Mouse (Mus musculus): ENCODE data around the gene Usp39. TPM values are rescaled to one million over a fixed set of nuclear protein-coding genes. Genes with fewer than 3 reads are reported as not detected.

The Usp39 gene
- total RNA-seq, 2 experiments from 2014 or later: 32.3 to 34.8 TPM

DNA sequence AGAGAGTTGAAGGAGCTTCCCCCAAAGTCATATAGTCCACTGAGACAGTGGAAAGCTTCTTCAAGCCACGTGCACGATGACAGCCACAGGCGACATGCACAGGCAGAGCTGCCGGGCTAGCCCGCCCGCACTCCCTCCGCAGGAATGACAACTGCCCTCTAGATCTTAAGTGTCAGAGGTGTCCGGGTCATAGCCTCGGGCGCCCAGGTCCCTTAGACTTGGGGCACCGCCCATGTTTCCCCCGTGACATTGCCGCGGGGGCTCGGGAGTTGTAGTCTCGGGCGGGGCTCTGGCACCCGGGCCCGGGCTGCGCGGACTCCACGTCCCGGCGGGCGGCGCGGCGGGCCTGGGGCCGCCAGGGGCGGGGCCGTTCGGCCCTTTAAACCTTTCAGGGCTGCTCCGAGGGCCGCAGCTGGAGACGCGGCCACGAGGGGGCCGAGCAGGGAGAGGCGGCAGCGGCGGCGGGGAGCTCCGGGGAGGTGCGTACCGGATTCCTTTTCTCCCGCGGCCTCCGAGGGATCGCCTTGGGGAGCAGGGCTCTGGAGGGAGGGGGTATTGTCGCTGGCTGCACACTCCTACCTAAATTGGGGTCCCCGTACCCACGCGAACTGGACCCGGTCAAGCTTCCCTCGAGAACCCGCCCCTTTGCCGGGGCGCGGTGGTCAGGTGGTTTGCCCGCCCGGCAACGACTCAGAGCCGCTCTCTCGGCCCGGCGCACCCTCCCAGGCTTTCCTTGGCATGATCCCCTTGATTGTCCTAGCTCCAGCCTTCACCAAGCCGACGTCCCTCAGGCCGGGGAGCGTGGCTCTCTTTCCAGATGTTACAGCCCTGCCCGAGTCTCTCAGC, 10.3 kb upstream of the Usp39 start, which contains the start of gene Tmem150a:
Gene Tmem150a (plus strand): TSS at position 382 of the 846 bp plus-strand sequence.
- intact Hi-C loops (cut with DNase I): no loop called here
- DNase-seq (ENCODE audit: low spot score in 2 of 2): peak; percentile 70

DNA sequence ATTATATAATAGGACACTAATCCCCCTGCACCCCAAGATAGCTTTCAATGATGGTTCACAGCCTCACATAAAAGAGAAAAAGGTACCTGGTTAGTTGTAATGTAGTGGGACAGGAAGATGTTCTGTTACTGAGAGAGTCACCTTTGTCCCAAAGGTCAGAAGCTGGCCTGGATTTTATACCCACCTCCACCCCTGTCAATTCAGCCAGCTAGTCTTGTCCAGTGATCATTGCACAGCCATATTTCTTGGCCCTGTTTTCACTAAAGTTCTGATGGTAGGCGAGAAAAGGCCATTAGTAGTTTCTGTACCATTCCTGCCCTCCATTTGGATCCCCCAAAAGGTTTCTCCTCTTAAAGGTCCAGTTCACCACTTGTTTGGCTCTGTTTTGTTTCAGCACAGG, 9.0 kb upstream of the Usp39 start:
- intact Hi-C loops (cut with DNase I): no loop called here
- DNase-seq (ENCODE audit: low spot score in 2 of 2): no peak

DNA sequence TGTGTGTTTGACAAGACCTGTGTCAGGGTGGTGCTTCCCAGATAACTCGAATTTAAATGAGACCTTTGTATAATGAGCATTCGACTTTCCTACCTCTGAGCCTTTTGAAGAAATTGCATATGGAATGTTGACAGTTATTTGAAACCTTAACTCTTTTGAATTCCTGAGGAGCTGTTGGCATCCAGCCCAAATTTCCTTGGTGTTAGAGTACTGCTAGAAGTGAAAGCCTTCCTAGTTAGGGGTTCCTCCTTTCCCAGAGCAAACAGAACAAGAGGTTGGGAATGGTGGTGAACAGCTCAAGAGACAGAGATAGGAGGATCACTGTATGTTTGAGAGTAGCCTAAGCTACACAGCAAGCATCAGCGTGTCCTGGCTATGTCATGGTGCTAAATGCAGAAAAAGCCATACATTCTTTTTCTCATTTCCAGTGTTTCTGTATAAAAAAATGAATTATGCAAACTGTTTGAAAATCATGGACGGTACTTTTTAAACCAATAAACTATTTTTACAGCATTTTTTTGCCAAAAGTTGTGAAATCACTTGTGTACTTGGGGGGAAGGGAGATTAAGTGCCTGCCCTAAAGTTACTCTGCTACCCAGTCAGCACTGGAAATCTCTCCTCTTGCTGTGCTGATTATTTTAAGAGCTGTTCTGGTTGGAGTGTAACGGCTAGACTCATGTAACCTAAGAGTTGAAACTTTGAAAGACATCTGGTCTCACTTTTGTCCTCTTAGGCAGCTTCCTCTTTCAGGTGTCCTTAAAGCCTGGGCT, 7.8 kb upstream of the Usp39 start:
- intact Hi-C loops (cut with DNase I): no loop called here
- DNase-seq (ENCODE audit: low spot score in 2 of 2): peak in 1 of 2 experiments; percentile 67

DNA sequence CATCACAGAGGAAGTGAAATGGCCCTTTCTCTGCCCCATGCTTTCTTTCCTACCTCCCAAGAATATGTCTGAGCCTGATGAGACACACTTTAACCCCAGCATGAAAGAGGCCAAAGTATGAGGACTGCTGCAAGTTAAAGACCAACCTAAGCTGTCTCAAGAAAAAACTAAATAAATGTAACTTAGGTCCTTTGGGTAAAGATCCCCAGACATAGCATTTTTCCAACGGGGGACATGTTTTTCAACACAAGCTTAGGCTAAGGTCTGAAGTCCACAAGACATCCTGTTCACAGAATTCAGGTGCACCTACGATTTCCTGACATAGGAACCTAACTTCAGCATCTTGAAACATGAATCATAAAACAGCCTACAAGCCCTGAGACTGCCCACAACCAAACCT, 5.2 kb upstream of the Usp39 start:
- intact Hi-C loops (cut with DNase I): no loop called here
- DNase-seq (ENCODE audit: low spot score in 2 of 2): no peak

DNA sequence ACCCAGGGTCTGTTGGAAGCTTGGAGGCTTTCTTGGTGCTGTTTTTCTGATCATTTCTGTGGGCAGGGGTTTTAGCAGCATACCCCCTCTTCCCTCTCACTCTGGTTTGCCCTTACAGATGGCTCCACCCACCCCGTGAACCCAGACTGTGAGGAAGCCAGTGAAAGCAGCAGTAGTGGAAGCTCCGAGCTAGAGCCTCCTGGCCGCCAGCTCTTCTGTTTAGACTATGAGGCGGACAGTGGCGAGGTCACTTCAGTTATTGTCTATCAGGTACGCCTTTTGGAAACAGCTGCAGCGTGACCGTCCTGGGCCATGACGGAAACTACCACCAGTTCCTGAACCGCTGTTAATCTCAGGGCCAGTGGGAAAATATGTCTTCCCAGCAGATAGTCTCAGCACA, 3.4 kb upstream of the Usp39 start:
- DNase-seq (ENCODE audit: low spot score in 2 of 2): no peak
- intact Hi-C loops (cut with DNase I): no loop called here

DNA sequence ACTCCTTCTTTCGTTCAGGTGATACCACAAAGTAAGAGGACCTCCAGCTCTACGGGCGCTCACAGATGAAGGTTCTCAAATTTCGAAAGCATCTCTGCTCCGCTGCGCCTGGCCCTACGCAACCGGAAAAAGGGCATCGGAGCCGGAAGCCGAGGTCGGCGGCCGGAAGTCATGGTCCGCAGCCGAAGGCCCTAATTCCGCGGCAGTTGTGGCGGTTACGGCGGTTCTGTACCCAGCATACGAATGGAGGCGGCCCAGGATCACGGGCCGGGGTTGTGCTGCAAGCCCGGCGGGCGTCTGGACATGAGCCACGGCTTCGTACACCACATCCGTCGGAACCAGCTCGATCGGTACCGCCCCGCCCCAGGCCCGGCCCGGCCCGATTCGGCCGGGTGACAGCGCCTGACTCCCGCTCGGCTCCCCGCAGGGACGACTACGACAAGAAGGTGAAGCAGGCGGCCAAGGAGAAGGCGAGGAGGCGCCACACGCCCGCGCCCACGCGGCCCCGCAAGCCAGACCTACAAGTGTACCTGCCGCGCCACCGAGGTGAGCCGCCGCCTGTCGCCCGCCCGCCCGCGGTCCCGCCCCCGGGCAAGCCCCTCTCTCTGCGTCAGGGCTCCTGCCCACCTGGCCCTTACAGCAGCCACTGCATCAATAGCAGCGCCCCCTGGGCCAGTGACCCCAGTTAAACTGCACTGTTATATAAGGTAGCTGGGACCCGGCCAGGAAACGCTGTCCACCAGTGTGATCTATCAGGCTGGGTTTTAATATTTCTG, 2.4 kb upstream of the Usp39 start, which contains the start of gene 0610030E20Rik:
Gene 0610030E20Rik (plus strand): TSS at position 152 of the 776 bp plus-strand sequence.
- intact Hi-C loops (cut with DNase I): no loop called here

DNA sequence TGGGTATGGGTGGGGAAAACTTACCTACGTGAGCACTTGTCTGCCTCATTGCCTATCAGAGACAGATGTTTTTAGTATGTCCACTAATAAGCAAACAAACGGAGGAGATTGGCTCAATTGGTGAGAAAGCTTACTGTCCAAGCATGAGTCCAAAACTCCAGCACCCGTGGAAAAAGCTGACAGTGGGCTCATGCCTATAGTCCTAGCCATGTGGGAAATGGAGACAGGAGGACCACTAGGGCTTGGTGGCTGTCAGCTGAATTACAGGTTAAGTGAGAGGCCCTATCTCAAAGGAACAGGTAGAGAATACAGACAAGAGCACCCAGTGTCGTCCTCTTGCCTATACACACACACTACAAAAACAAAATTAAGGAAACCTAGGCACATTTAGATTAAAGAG, 1.3 kb upstream of the Usp39 start:
- DNase-seq (ENCODE audit: low spot score in 2 of 2): no peak
- intact Hi-C loops (cut with DNase I): no loop called here

More for the DNA sequence above, 2.4 kb upstream of the Usp39 start, which contains the start of gene 0610030E20Rik:
- peak; percentile 80 to 83 for DNase-seq (ENCODE audit: low spot score in 2 of 2)

DNA sequence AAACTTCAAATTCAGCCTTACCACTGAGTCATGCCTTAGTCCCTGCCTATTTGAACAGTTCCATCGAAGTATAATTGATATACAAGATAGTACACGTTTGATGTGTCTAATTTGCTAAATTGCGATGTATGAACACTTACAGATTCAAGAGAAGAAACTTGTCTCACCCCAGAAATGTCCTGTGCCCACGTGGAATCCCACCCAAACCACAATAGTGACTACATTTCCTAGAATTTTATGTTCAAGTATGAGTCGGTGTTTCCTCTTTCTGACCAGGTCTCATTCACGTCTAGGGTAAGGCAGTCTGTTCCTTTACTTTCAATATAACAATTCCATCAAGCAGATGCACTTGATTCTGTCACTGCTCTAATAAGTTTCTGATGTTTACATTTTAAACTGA, 649 bp upstream of the Usp39 start:
- intact Hi-C loops (cut with DNase I): no loop called here

DNA sequence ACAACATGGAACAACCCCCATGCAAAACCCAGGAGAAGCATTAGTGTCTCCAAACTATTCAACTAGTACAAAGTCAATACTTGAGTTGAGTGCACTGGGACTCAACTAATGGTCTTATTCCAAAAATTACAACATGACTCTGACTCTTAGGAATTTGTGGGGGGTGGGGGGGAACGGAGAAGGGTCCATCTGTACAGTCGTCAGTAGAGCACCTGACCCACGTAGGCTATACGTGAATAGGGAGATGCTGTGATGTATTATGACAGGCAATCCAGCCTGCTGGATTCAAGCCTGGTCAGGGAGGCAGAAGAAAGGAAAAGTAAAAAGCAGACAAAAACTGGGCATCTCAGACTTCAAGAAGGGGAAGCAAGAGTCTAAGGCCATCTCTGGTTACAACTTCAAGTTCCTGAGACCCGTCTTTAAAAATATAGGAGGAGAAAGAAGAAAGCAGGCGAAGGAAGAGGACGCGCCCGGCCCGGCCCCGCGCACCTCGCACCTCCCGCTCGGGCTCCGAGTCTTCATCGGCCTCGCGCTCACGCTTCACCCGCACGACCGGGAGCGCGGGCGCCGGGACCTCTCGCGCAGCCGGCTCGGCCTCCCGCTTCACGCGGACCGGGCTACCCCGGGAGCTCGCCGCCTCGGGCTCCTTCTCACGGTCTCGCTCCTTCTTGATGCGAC, 449 bp downstream of the Usp39 start:
- DNase-seq (ENCODE audit: low spot score in 2 of 2): no peak
- intact Hi-C loops (cut with DNase I): no loop called here

More for the DNA sequence above, 649 bp upstream of the Usp39 start:
- no peak for DNase-seq (ENCODE audit: low spot score in 2 of 2)

DNA sequence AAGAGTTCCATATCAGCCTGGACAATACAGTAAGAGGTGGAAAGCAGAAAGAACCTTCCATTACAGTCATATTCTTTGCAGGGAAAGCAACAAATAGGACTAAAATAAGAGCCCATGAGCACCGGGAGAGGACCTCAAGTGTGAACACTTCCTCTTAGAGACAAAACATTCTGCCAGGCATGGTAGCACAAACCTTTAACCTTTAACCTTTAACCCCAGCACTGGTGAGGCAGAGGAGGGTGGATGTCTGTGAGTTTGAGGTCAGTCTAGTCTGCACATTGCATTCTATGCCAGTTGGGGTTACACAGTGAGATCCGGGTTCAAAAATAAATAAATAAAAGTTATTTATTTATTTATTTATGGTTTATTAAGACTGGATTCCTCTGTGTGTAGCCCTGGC, 4.5 kb downstream of the Usp39 start:
- intact Hi-C loops (cut with DNase I): no loop called here

DNA sequence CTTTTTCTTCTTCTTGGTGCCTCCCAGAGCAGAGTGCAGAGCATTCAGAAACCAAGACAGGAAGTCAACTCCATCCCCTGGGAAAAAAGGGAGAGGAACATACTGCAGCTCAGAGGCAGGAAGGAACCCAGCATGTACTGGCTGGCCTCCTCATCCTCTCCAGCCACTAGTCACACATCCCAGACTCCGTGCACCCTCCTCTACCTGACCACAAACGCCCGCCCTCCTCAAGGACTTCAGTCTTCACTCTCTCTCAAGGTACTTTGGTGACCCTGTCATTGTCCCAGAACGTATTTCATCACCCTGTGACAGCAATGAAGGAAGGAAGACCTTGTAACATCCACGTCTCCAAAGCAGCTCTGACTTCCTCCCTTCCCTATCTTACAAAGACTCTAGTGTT, 11.9 kb downstream of the Usp39 start:
- intact Hi-C loops (cut with DNase I): loop anchor here (10.0 kb wide), 1 partner anchor 448 kb away; no protein-coding TSS in a partner anchor
- no peak for DNase-seq (ENCODE audit: low spot score in 2 of 2)

More for the DNA sequence above, 4.5 kb downstream of the Usp39 start:
- no peak for DNase-seq (ENCODE audit: low spot score in 2 of 2)

DNA sequence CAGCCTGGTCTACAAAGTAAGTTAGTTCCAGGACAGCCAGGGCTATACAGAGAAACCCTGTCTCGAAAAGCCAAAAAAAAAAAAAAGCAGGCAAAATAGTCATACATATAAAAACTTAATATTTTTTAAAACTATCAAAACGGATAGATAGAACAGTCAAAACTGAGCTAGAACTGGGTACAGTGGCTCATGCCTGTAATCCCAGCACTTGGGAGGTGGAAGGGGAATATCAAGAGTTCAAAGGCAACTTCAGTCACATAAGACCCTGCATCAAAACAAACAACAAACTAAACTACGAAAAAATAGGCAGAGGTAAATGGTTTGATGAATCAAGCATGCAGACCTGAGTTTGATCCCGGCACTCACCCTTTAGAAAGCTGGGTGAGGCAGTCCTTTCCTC, 14.9 kb downstream of the Usp39 start:
- intact Hi-C loops (cut with DNase I): loop anchor here (10.0 kb wide), 1 partner anchor 445 kb away; no protein-coding TSS in a partner anchor
- DNase-seq (ENCODE audit: low spot score in 2 of 2): no peak

DNA sequence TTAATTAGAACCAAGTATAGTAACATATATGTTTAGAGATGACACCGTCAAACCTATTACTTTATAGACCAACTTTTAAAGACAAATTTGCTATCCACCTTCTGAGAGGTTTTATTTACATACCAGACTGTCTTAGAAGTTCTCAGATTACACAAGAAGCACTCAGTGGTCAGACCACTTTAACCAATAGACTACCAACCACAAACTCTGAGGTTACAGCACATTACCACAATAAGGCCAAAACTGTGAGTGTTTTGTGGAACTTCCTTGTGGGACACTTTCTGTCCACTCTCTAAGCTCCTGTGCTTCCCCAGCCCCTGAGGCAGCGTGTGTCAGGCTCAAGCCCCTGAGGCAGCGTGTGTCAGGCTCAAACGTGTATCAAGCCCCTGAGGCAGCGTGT, 16.0 kb downstream of the Usp39 start:
- intact Hi-C loops (cut with DNase I): no loop called here
- DNase-seq (ENCODE audit: low spot score in 2 of 2): no peak

DNA sequence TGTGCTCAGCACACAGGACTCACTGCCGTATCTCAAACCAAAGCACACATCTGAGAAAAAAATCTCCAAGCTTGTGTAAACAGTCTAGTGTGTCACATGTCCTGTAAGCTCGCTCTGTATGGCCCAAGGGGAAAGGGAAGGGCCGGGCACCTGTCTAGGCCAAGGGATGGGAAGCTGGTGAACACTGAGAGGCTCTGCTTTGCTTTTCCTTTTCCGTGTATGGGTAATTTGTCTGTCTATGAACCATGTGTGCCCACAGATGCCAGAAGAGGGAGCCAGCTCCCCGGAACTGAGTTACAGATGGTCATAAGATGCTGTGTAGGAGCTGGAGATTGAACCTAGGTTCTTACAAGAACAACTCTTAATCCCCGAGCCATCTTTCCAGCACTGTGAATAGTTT, 18.7 kb downstream of the Usp39 start:
- intact Hi-C loops (cut with DNase I): no loop called here
- DNase-seq (ENCODE audit: low spot score in 2 of 2): peak; percentile 27 to 69

DNA sequence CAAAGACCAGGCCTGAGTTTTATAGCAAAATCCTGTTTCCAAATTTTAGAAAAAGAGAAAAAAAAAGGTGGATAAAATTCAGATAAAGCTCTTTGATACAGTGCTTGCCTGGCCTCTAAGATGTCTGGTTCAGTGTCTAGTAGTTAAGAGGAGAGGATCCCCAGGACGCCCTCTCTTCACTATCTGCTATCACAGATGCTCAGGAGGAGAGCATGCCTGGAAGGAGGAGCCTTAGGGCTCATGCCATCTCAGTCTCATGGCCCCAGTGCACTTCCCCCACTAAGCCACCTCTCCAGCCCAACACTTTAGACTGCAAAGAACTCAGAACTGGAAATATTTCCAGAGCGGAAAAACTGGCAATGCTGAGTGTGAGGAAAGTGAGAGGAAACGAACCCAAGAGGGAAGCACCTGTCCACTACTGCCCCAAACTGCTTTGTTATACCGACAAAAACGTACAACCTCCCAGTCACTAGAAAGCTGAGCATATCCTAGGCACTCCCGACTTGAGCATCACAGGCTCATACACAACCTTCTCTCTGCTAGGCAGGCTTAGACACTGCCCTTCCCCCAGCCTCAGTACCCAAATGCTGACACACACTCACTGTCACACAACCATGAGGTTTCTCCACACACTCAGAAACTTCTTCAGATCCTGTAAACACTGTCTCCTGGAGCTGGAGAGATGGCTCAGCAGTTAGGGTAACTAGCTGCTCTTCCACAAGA, 21.0 kb downstream of the Usp39 start:
- intact Hi-C loops (cut with DNase I): no loop called here
- no peak for DNase-seq (ENCODE audit: low spot score in 2 of 2)

DNA sequence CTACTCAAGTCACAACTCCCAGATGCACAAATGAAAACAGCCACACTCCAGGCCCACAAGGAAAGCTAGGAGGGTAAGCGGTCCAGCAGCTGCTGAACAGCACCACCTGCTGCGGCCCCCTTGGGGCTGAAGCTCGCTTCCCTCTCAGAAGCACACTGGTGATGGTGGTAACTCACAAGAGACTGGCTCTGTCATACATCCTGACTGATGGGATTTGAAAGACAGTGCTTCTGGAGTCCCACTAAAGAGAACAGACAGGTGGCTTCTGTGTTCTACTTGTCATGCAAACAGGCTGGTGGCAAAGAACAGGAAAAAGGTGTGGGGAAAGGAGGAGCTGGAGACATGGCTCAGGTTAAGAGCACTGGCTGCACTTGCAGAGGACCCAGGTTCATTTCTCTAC, 22.0 kb downstream of the Usp39 start:
- intact Hi-C loops (cut with DNase I): no loop called here
- DNase-seq (ENCODE audit: low spot score in 2 of 2): no peak

DNA sequence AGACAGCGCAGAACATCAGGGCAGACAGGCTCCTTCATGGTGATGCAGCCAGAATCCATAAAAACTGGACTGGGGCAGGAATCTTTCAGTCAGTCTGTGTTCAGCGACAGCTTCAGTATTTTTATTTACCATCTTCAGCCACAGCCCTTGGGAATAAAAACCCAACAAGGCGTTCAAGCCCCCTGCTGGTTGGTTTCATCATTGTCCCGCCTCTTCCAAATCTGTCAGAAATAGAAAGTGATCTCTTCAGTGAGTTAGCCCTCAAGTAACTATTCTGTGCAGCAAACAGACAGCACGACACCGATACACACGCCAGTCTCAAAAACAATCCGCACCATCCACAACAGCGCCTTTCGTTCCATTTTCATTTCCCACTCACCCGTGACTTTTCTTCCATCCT, 26.0 kb downstream of the Usp39 start:
- peak; percentile 60 to 66 for DNase-seq (ENCODE audit: low spot score in 2 of 2)
- intact Hi-C loops (cut with DNase I): no loop called here

DNA sequence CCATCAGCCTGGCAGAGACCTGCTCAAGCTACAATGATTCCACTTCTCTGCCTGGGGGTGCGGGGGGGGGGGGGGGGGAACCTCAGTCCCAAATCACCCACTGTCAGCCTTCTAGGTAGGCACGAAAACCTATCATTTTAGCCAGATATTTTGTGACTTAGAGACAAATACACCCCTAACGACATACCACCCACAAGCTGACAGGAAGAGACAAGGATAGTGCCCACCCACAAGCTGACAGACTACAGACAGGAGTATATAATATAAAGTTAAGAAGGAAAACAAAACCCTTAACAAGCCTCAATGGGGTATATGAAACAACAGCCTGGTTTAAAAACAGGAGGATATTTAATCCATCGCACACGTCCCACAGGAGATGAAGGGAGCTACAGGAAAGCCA, 26.5 kb downstream of the Usp39 start:
- intact Hi-C loops (cut with DNase I): no loop called here
- peak in 1 of 2 experiments; percentile 53 for DNase-seq (ENCODE audit: low spot score in 2 of 2)

DNA sequence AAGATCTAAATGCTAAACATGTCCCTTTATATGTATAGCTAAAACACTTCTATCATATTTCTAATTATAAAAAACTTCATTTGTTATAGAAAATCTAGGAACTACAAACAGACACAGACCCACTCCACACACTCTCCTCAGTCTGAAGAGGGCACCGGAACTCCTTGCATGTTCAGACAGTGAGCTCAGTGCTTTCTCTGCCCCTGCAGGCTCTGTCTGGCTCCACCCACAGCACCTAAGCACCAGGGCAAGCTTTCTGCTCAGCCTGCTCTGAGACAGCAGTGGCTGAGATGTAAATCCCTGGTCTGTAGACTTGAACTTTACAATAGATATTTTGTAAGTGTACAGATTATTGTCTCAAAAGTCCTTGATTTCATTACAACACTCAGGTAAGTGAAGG, 28.9 kb downstream of the Usp39 start:
- DNase-seq (ENCODE audit: low spot score in 2 of 2): no peak
- intact Hi-C loops (cut with DNase I): no loop called here

Data from left cerebral cortex, postnatal 25 days (tissue).